8 mouse cellular contexts compared by ENCODE assay signal in genomic region chr10:79970415-79971182, GRCm38 (mm10). TPM values are rescaled to one million over a fixed set of nuclear protein-coding genes. Genes with fewer than 3 reads are reported as not detected.
DNase-seq lines count a peak whose midpoint lies in the region; ATAC-seq lines count a peak whose summit lies in the region.

Gene Grin3b, plus strand, starts transcription at chr10:79970715.

- DNase-seq in cerebellum, postnatal 25 days: peak; percentile 54 to 62
- no peak for DNase-seq in cerebellum, postnatal 4 days (ENCODE audit: low spot score in 2 of 2)
- DNase-seq in adrenal gland, postnatal 25 days: no peak

- WGBS in limb, embryonic 13.5 days: 5% methylated on average over 45 of the region's 47 CpGs
- WGBS in stomach, embryonic 15.5 days: 6% methylated on average over 47 of the region's 47 CpGs

- H3K4me2 ChIP-seq in limb, embryonic 13.5 days (replicated peaks): peak within 1 kb of the TSS; percentile 92
- H3K4me2 ChIP-seq in stomach, embryonic 15.5 days: peak within 1 kb of the TSS; percentile 76

- peaks cover 38% of the 10 kb centered on the region for H3K27me3 ChIP-seq in megakaryocyte, embryonic 14.5 days (replicated peaks)
- H3K27me3 ChIP-seq in limb, embryonic 13.5 days: peaks cover 47% of the 10 kb centered on the region
- peaks cover 21% of the 10 kb centered on the region; the same call in 1 of the 2 replicates for H3K27me3 ChIP-seq in stomach, embryonic 15.5 days (replicated peaks)

- peaks cover 62% of the 10 kb centered on the region for H3K36me3 ChIP-seq in megakaryocyte, embryonic 14.5 days (replicated peaks; ENCODE audit: low read length)
- peaks cover 53% of the 10 kb centered on the region for H3K36me3 ChIP-seq in limb, embryonic 13.5 days
- H3K36me3 ChIP-seq in stomach, embryonic 15.5 days: peaks cover 33% of the 10 kb centered on the region

- ATAC-seq in megakaryocyte, adult 5-6 weeks (ENCODE audit: poor library complexity, severe bottlenecking): no peak
- ATAC-seq in limb, embryonic 13.5 days (ENCODE audit: low FRiP score, low read depth): peak; percentile 9; the same call in 1 of the 2 replicates
- ATAC-seq in stomach, embryonic 15.5 days (ENCODE audit: insufficient read depth, low FRiP score, low read depth): no peak
- no peak for ATAC-seq in inflammation-experienced regulatory T-cells, adult 6 months

- 0 out of 2 replicates have a peak, but pooled peaks cover 2% of the 10 kb centered on the region for H3K9me3 ChIP-seq in megakaryocyte, embryonic 14.5 days
- no peaks in the 10 kb centered on the region for H3K9me3 ChIP-seq in limb, embryonic 13.5 days
- no peaks in the 10 kb centered on the region for H3K9me3 ChIP-seq in stomach, embryonic 15.5 days

- H3K4me1 ChIP-seq in megakaryocyte, embryonic 14.5 days: peaks cover 43% of the 10 kb centered on the region
- H3K4me1 ChIP-seq in limb, embryonic 13.5 days: peaks cover 20% of the 10 kb centered on the region
- peaks cover 16% of the 10 kb centered on the region for H3K4me1 ChIP-seq in stomach, embryonic 15.5 days

- H3K4me3 ChIP-seq in megakaryocyte, embryonic 14.5 days (replicated peaks): peak within 1 kb of the TSS; percentile 83
- H3K4me3 ChIP-seq in limb, embryonic 13.5 days: peak within 1 kb of the TSS; percentile 60
- peak within 1 kb of the TSS; percentile 42 for H3K4me3 ChIP-seq in stomach, embryonic 15.5 days (replicated peaks)

- peak within 1 kb of the TSS; percentile 71 for H3K9ac ChIP-seq in limb, embryonic 13.5 days
- H3K9ac ChIP-seq in stomach, embryonic 15.5 days: peak within 1 kb of the TSS; percentile 37; the same call in 1 of the 2 replicates

- H3K27ac ChIP-seq in limb, embryonic 13.5 days: no peak within 1 kb of the TSS
- no peak within 1 kb of the TSS for H3K27ac ChIP-seq in stomach, embryonic 15.5 days

RNA-seq across cellular contexts. Expression of gene Grin3b, which starts in this region (rescaled TPM):
- polyA plus RNA-seq in megakaryocyte, embryonic 14.5 days (2012; ENCODE audit: insufficient read depth, low replicate concordance): not detected in 2 replicates
- not detected in 2 replicates for total RNA-seq in megakaryocyte, adult 5-6 weeks (2015)
- 0.18 TPM in 1 of 2 replicates, not detected in the other for total RNA-seq in megakaryocyte, adult 5-6 weeks (2017)
- polyA plus RNA-seq in limb, embryonic 13.5 days (2015; fragmentation: Nextera tagmentation; extraction: Ambion mirVana): 0.41 and 0.73 TPM in 2 replicates
- polyA plus RNA-seq in stomach, embryonic 15.5 days (2015; fragmentation: Nextera tagmentation; extraction: Ambion mirVana): 0.27 and 0.34 TPM in 2 replicates
- 0.12 TPM in 1 of 2 replicates, not detected in the other for total RNA-seq in adrenal gland, postnatal 25 days (2021)
- polyA plus RNA-seq in inflammation-experienced regulatory T-cells, adult 6 months (2017; shearing (Covaris generic)): under 1 TPM in 2 of 3 experiments, not detected in 1; 0.16 to 0.20 TPM

Comparison
In these comparisons a context has a peak if more than half of its experiments do, and no peak if none do; other contexts are left out.
1. DNase-seq: peak in cerebellum, postnatal 25 days (2 of 2); none in cerebellum, postnatal 4 days (0 of 2) and adrenal gland, postnatal 25 days (single experiment).
2. Peak in ATAC-seq, H3K4me3 ChIP-seq, H3K9ac ChIP-seq and H3K4me2 ChIP-seq in limb, embryonic 13.5 days; RNA of the gene not detected or under 1 TPM.
3. Peak in every context shown above with its lines, with median percentiles within 50 percentile points of each other: H3K4me3 ChIP-seq.